Mouse (Mus musculus): ENCODE data around the gene Gm17304. TPM values are rescaled to one million over a fixed set of nuclear protein-coding genes. Genes with fewer than 3 reads are reported as not detected.
A peak's percentile ranks its signal among the peaks of the same experiment; 100 is the strongest.

The Gm17304 gene
- total and polyA plus RNA-seq, 3 experiments = not detected

- WGBS = 65% methylated on average over 5 of the region's 5 CpGs
- Histone ChIP-seq H3K27ac (no peak overlapping the region), H3K4me3 (no peak overlapping the region), H3K27me3 (ENCODE audit: control insufficient read depth, insufficient read depth, low read length) (no peaks in the 10 kb centered on the region), H3K36me3 (ENCODE audit: control insufficient read depth, insufficient read depth, low read length) (no peaks in the 10 kb centered on the region), H3K79me2 (replicated peaks; ENCODE audit: control insufficient read depth, insufficient read depth, low read length) (no peaks in the 10 kb centered on the region), H3K9ac (ENCODE audit: low read depth, low read length) (no peak overlapping the region), H3K4me1 (ENCODE audit: control insufficient read depth, insufficient read depth, low read length) (no peaks in the 10 kb centered on the region)
- no peak for DNase-seq
- intact Hi-C loops (cut with DNase I) = no loop called here
- TF ChIP-seq EP300 (IDR thresholded peaks at IDR 0.05; ENCODE audit: insufficient read depth, low read depth, low read length) = no peak
- no peak for TF ChIP-seq POLR2A (IDR thresholded peaks at IDR 0.05; ENCODE audit: insufficient read depth, low read depth, low read length)
- no peak for TF ChIP-seq CTCF (IDR thresholded peaks at IDR 0.05)
Measured at GRCm38 (mm10) chr5:106607081-106607480, 1.8 kb upstream of the Gm17304 start.

- Histone ChIP-seq H3K27ac (no peak overlapping the region), H3K4me1 (ENCODE audit: control insufficient read depth, insufficient read depth, low read length) (peaks cover 4% of the 10 kb centered on the region), H3K79me2 (replicated peaks; ENCODE audit: control insufficient read depth, insufficient read depth, low read length) (no peaks in the 10 kb centered on the region), H3K4me3 (no peak overlapping the region), H3K36me3 (ENCODE audit: control insufficient read depth, insufficient read depth, low read length) (peaks cover 3% of the 10 kb centered on the region; the same call in 1 of the 2 replicates), H3K27me3 (ENCODE audit: control insufficient read depth, insufficient read depth, low read length) (no peaks in the 10 kb centered on the region), H3K9ac (ENCODE audit: low read depth, low read length) (no peak overlapping the region)
- 96% methylated on average over 2 of the region's 2 CpGs for WGBS
- no peak for DNase-seq
- intact Hi-C loops (cut with DNase I) = no loop called here
- no peak for TF ChIP-seq EP300 (IDR thresholded peaks at IDR 0.05; ENCODE audit: insufficient read depth, low read depth, low read length)
- TF ChIP-seq CTCF (IDR thresholded peaks at IDR 0.05) = no peak
- no peak for TF ChIP-seq POLR2A (IDR thresholded peaks at IDR 0.05; ENCODE audit: insufficient read depth, low read depth, low read length)
Measured at GRCm38 (mm10) chr5:106612151-106612550, 3.3 kb downstream of the Gm17304 start.

- intact Hi-C loops (cut with DNase I) = no loop called here
- Histone ChIP-seq H3K9ac (ENCODE audit: low read depth, low read length) (no peak overlapping the region), H3K79me2 (replicated peaks; ENCODE audit: control insufficient read depth, insufficient read depth, low read length) (no peaks in the 10 kb centered on the region), H3K4me1 (ENCODE audit: control insufficient read depth, insufficient read depth, low read length) (peaks cover 4% of the 10 kb centered on the region), H3K4me3 (no peak overlapping the region), H3K27me3 (ENCODE audit: control insufficient read depth, insufficient read depth, low read length) (no peaks in the 10 kb centered on the region), H3K27ac (peak overlapping the region; percentile 53), H3K36me3 (ENCODE audit: control insufficient read depth, insufficient read depth, low read length) (peaks cover 3% of the 10 kb centered on the region; the same call in 1 of the 2 replicates)
- DNase-seq = no peak
- WGBS = 35% methylated on average over 7 of the region's 7 CpGs
- TF ChIP-seq POLR2A (IDR thresholded peaks at IDR 0.05; ENCODE audit: insufficient read depth, low read depth, low read length) = 0 out of 2 replicates have a peak, but pooled peaks have one; percentile 9
- TF ChIP-seq EP300 (IDR thresholded peaks at IDR 0.05; ENCODE audit: insufficient read depth, low read depth, low read length) = no peak
Measured at GRCm38 (mm10) chr5:106614570-106614969, 5.7 kb downstream of the Gm17304 start.

GRCm38 (mm10) chr5:106615006-106615405 lies 6.1 kb downstream of the Gm17304 start:
- 81% methylated on average over 2 of the region's 2 CpGs for WGBS
- intact Hi-C loops (cut with DNase I) = no loop called here
- H3K9ac ChIP-seq (ENCODE audit: low read depth, low read length) = no peak overlapping the region
- H3K4me3 ChIP-seq = no peak overlapping the region
- TF ChIP-seq EP300 (IDR thresholded peaks at IDR 0.05; ENCODE audit: insufficient read depth, low read depth, low read length) = no peak
- no peak for TF ChIP-seq CTCF (IDR thresholded peaks at IDR 0.05)
- DNase-seq = no peak
- peak overlapping the region; percentile 53 for H3K27ac ChIP-seq
- H3K79me2 ChIP-seq (replicated peaks; ENCODE audit: control insufficient read depth, insufficient read depth, low read length) = no peaks in the 10 kb centered on the region
- peaks cover 4% of the 10 kb centered on the region for H3K4me1 ChIP-seq (ENCODE audit: control insufficient read depth, insufficient read depth, low read length)
- no peaks in the 10 kb centered on the region for H3K27me3 ChIP-seq (ENCODE audit: control insufficient read depth, insufficient read depth, low read length)
- peaks cover 3% of the 10 kb centered on the region; the same call in 1 of the 2 replicates for H3K36me3 ChIP-seq (ENCODE audit: control insufficient read depth, insufficient read depth, low read length)

GRCm38 (mm10) chr5:106620446-106620845 lies 11.5 kb downstream of the Gm17304 start:
- Histone ChIP-seq H3K36me3 (ENCODE audit: control insufficient read depth, insufficient read depth, low read length) (peaks cover 12% of the 10 kb centered on the region), H3K79me2 (replicated peaks; ENCODE audit: control insufficient read depth, insufficient read depth, low read length) (peaks cover 2% of the 10 kb centered on the region; the same call in 1 of the 2 replicates), H3K9ac (ENCODE audit: low read depth, low read length) (no peak overlapping the region), H3K4me3 (no peak overlapping the region), H3K27ac (no peak overlapping the region), H3K4me1 (ENCODE audit: control insufficient read depth, insufficient read depth, low read length) (peaks cover under 1% of the 10 kb centered on the region), H3K27me3 (ENCODE audit: control insufficient read depth, insufficient read depth, low read length) (no peaks in the 10 kb centered on the region)
- TF ChIP-seq CTCF (IDR thresholded peaks at IDR 0.05) (no peak), EP300 (IDR thresholded peaks at IDR 0.05; ENCODE audit: insufficient read depth, low read depth, low read length) (no peak), POLR2A (IDR thresholded peaks at IDR 0.05; ENCODE audit: insufficient read depth, low read depth, low read length) (no peak)
- 93% methylated on average over 6 of the region's 6 CpGs for WGBS
- intact Hi-C loops (cut with DNase I) = no loop called here
- DNase-seq = no peak

GRCm38 (mm10) chr5:106622193-106622592 lies 13.3 kb downstream of the Gm17304 start:
- Histone ChIP-seq H3K27ac (no peak overlapping the region), H3K4me1 (ENCODE audit: control insufficient read depth, insufficient read depth, low read length) (no peaks in the 10 kb centered on the region; the same call in 1 of the 2 replicates), H3K36me3 (ENCODE audit: control insufficient read depth, insufficient read depth, low read length) (peaks cover 12% of the 10 kb centered on the region), H3K9ac (ENCODE audit: low read depth, low read length) (no peak overlapping the region), H3K4me3 (no peak overlapping the region), H3K79me2 (replicated peaks; ENCODE audit: control insufficient read depth, insufficient read depth, low read length) (peaks cover 5% of the 10 kb centered on the region; the same call in 1 of the 2 replicates), H3K27me3 (ENCODE audit: control insufficient read depth, insufficient read depth, low read length) (no peaks in the 10 kb centered on the region)
- intact Hi-C loops (cut with DNase I) = no loop called here
- 93% methylated on average over 5 of the region's 5 CpGs for WGBS
- TF ChIP-seq POLR2A (IDR thresholded peaks at IDR 0.05; ENCODE audit: insufficient read depth, low read depth, low read length) = no peak
- no peak for TF ChIP-seq CTCF (IDR thresholded peaks at IDR 0.05)
- TF ChIP-seq EP300 (IDR thresholded peaks at IDR 0.05; ENCODE audit: insufficient read depth, low read depth, low read length) = no peak
- no peak for DNase-seq

Data from heart, adult 2 months (tissue).